Mouse (Mus musculus) liver, embryonic 14.5 days (tissue): Measurements from ENCODE around the gene Zc3h15. TPM values are rescaled to one million over a fixed set of nuclear protein-coding genes. Genes with fewer than 3 reads are reported as not detected.
A peak's percentile ranks its signal among the peaks of the same experiment; 100 is the strongest.

ENCODE experiments used
- ATAC-seq: fragments of 200-750 bp; cut with Nextera tagmentation; 2 replicates; pipeline ENCODE4 v1.8.0; 2017; ENCODE audit warnings: moderate number of reproducible peaks, mild to moderate bottlenecking, moderate library complexity; ENCODE audit not compliant: insufficient read depth
- DNase-seq, 3 experiments: peaks; one replicate each; pipeline ENCODE4 v3.0.0-alpha.2; 2012 to 2013; ENCODE audit warnings: low read depth in 3 of 3, low spot score in 3 of 3
- H3K27ac ChIP-seq: fragments of 300-500 bp; sonication (generic); 2 replicates; pipeline ENCODE4 v1.5.1; 2014; ENCODE audit warnings: moderate library complexity, mild to moderate bottlenecking, control low read depth, inconsistent platforms
- H3K27me3 ChIP-seq: fragments of 300-500 bp; sonication (generic); 2 replicates; pipeline ENCODE4 v1.6.1; 2014; ENCODE audit warnings: mild to moderate bottlenecking, low read length, moderate library complexity; ENCODE audit not compliant: control insufficient read depth, insufficient read depth
- H3K36me3 ChIP-seq: fragments of 300-500 bp; sonication (generic); replicated peaks from 2 replicates; pipeline ENCODE4 v1.6.1; 2014; ENCODE audit warnings: low read depth; ENCODE audit not compliant: control insufficient read depth, insufficient read depth
- H3K4me1 ChIP-seq, 2 experiments: fragments of 200-500 bp in 1 of 2; fragments of 300-500 bp in 1 of 2; sonication (generic) in 1 of 2; replicated peaks; 2 replicates each; pipeline ENCODE4 v1.6.1; 2012 to 2014; ENCODE audit warnings: antibody characterized with exemption in 1 of 2, inconsistent platforms in 1 of 2, low read length in 1 of 2; ENCODE audit not compliant: control insufficient read depth in 2 of 2, insufficient read depth in 2 of 2
- H3K4me2 ChIP-seq: fragments of 300-500 bp; sonication (generic); 2 replicates; pipeline ENCODE4 v1.6.1; 2014; ENCODE audit warnings: low read depth, mild to moderate bottlenecking, control low read depth, moderate library complexity
- H3K4me3 ChIP-seq, 2 experiments: fragments of 200-500 bp in 1 of 2; fragments of 300-500 bp in 1 of 2; sonication (generic) in 1 of 2; 2 replicates each; pipeline ENCODE4 v1.5.1; 2012 to 2014; ENCODE audit warnings: low read depth in 2 of 2, low read length in 2 of 2, mild to moderate bottlenecking in 2 of 2, control low read depth in 1 of 2, inconsistent platforms in 1 of 2, moderate library complexity in 1 of 2; ENCODE audit not compliant: insufficient read depth in 1 of 2
- H3K9ac ChIP-seq: fragments of 300-500 bp; sonication (generic); replicated peaks from 2 replicates; pipeline ENCODE4 v1.6.1; 2014; ENCODE audit warnings: mild to moderate bottlenecking, control low read depth, moderate library complexity
- H3K9me3 ChIP-seq: fragments of 300-500 bp; sonication (generic); 2 replicates; pipeline ENCODE4 v1.6.1; 2016; ENCODE audit warnings: low read length, mixed read lengths; ENCODE audit not compliant: control insufficient read depth
- CTCF ChIP-seq: IDR thresholded peaks from 2 replicates; pipeline ENCODE4 v1.5.1; 2016; ENCODE audit warnings: antibody characterized with exemption, low read depth, control low read depth
- EP300 ChIP-seq: IDR thresholded peaks from 2 replicates; pipeline ENCODE4 v1.6.1; 2016; ENCODE audit warnings: antibody characterized with exemption, low read depth
- WGBS: fragments of 180-500 bp; shearing (Covaris S2); extraction: QIAGEN DNeasy Blood & Tissue Kit; methylation state at CpG from one replicate; pipeline ENCODE4 v1.1.7; 2014; ENCODE audit not compliant: insufficient replicate concordance; 5-methylcytosine and 5-hydroxymethylcytosine counted together
- polyA plus RNA-seq, 2 experiments: library from polyadenylated mRNA; depleted of rRNA in 1 of 2; stranded (reverse) in 1 of 2; unstranded in 1 of 2; fragments of >200 nt; fragmentation: Nextera tagmentation in 1 of 2; extraction: Ambion mirVana in 1 of 2; gene quantifications; 2 replicates each; pipeline versions ENCODE4 v1.2.1 to v1.2.3; 2012 to 2014

Zc3h15 gene
- polyA plus RNA-seq, 2 experiments = 40.7 to 50.2 TPM

GRCm38 (mm10) chr2:83625226-83626108 is 18.8 kb upstream of the Zc3h15 start:
- Histone ChIP-seq H3K27me3 (no peaks in the 10 kb centered on the region), H3K4me3 (no peak overlapping the region), H3K36me3 (no peaks in the 10 kb centered on the region), H3K9me3 (no peaks in the 10 kb centered on the region), H3K4me1 (no peaks in the 10 kb centered on the region; a peak in 1 of 4 replicates), H3K4me2 (no peak overlapping the region), H3K27ac (no peak overlapping the region), H3K9ac (no peak overlapping the region)
- 27% methylated on average over 10 of the region's 10 CpGs for WGBS
- TF ChIP-seq EP300 = no peak
- peak; percentile 82 for TF ChIP-seq CTCF
- ATAC-seq = no peak
- peak in 1 of 3 experiments; percentile 42 for DNase-seq

- no peak for ATAC-seq
- Histone ChIP-seq H3K4me2 (no peak overlapping the region), H3K4me1 (no peaks in the 10 kb centered on the region; a peak in 1 of 4 replicates), H3K9ac (no peak overlapping the region), H3K36me3 (no peaks in the 10 kb centered on the region), H3K27ac (no peak overlapping the region), H3K9me3 (no peaks in the 10 kb centered on the region), H3K4me3 (no peak overlapping the region), H3K27me3 (no peaks in the 10 kb centered on the region)
- 67% methylated on average over 9 of the region's 9 CpGs for WGBS
- TF ChIP-seq EP300 (no peak), CTCF (no peak)
- no peak for DNase-seq
Observed at GRCm38 (mm10) chr2:83626881-83627280, 17.4 kb upstream of the Zc3h15 start.

GRCm38 (mm10) chr2:83627495-83627894 is 16.7 kb upstream of the Zc3h15 start:
- Histone ChIP-seq H3K27me3 (no peaks in the 10 kb centered on the region), H3K4me2 (no peak overlapping the region)

GRCm38 (mm10) chr2:83627932-83628331 is 16.3 kb upstream of the Zc3h15 start:
- Histone ChIP-seq H3K4me1 (no peaks in the 10 kb centered on the region; a peak in 1 of 4 replicates), H3K9ac (no peak overlapping the region), H3K9me3 (no peaks in the 10 kb centered on the region), H3K36me3 (no peaks in the 10 kb centered on the region), H3K4me3 (no peak overlapping the region), H3K27me3 (no peaks in the 10 kb centered on the region), H3K27ac (no peak overlapping the region), H3K4me2 (no peak overlapping the region)
- ATAC-seq (no peak), DNase-seq (no peak)
- WGBS = 73% methylated on average over 6 of the region's 6 CpGs
- TF ChIP-seq CTCF = no peak
- no peak for TF ChIP-seq EP300

More at GRCm38 (mm10) chr2:83627495-83627894, 16.7 kb upstream of the Zc3h15 start:
- TF ChIP-seq CTCF = no peak
- no peak for TF ChIP-seq EP300
- H3K9ac ChIP-seq = no peak overlapping the region
- H3K4me1 ChIP-seq = no peaks in the 10 kb centered on the region; a peak in 1 of 4 replicates
- H3K4me3 ChIP-seq = no peak overlapping the region
- no peak for DNase-seq
- H3K9me3 ChIP-seq = no peaks in the 10 kb centered on the region
- no peak for ATAC-seq
- H3K36me3 ChIP-seq = no peaks in the 10 kb centered on the region
- 52% methylated on average over 9 of the region's 9 CpGs for WGBS
- no peak overlapping the region for H3K27ac ChIP-seq

- Histone ChIP-seq H3K36me3 (no peaks in the 10 kb centered on the region), H3K27ac (no peak overlapping the region), H3K27me3 (no peaks in the 10 kb centered on the region), H3K9ac (no peak overlapping the region), H3K4me1 (peaks cover 0 to 6% of the 10 kb centered on the region in 2 experiments; a peak in 2 of 4 replicates), H3K4me2 (no peak overlapping the region), H3K4me3 (no peak overlapping the region), H3K9me3 (no peaks in the 10 kb centered on the region)
- TF ChIP-seq EP300 = no peak
- no peak for TF ChIP-seq CTCF
- ATAC-seq (no peak), DNase-seq (no peak)
- WGBS = 87% methylated on average over 1 of the region's 1 CpGs
Observed at GRCm38 (mm10) chr2:83641993-83642392, 2.2 kb upstream of the Zc3h15 start.
